In the genomic region with DNA sequence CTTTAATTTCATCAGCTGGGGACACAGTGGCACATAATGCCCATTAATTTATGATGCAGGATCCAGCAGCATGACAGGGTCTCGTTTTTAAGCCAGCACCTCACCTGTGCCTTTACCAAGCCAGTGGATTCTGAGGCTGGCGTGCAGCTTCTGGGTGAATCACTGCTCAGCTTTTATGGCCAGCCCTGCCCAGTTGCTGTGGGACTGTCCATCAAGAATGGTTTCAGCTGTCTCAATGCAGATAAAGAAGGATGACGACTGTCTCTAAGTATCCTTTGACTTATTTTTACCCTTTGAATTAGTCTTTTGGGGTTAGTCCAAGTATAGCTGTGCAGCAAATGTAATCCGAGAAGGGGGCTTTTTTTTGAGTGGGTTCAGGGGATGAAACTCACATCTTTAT, we compare ENCODE assay signal across 15 mouse cellular contexts.
"Had no signal": no experiment of that assay in that cellular context is flagged by ENCODE, and none has a peak within 500 bp of the region (broad histone marks: within the 10 kb centered on the region; RNA-seq: fewer than 3 reads in every experiment).

No protein-coding gene starts in this region.

- H3K36me3 ChIP-seq: neural tube, embryonic 15.5 days; stomach, embryonic 15.5 days had no signal

- H3K27me3 ChIP-seq: neural tube, embryonic 15.5 days; stomach, embryonic 15.5 days had no signal

- H3K4me2 ChIP-seq: neural tube, embryonic 15.5 days; stomach, embryonic 15.5 days had no signal

- H3K9me3 ChIP-seq: neural tube, embryonic 15.5 days; stomach, embryonic 15.5 days had no signal

- H3K4me1 ChIP-seq: neural tube, embryonic 15.5 days; stomach, embryonic 15.5 days had no signal

- H3K4me3 ChIP-seq: neural tube, embryonic 15.5 days; stomach, embryonic 15.5 days had no signal

- H3K27ac ChIP-seq: neural tube, embryonic 15.5 days; stomach, embryonic 15.5 days; stomach, postnatal 0 days had no signal

- DNase-seq: retina, postnatal 1 day; right cerebral cortex, adult 18-20 months; right cerebral cortex, postnatal 14 days; right cerebral cortex, postnatal 25 days; right cerebral cortex, postnatal 4 days; spleen, adult 18-20 months; thymus, adult 18-20 months; thymus, adult 2 months; thymus, postnatal 14 days; thymus, postnatal 25 days; thymus, postnatal 36 days; thymus, postnatal 4 days had no signal

- H3K9ac ChIP-seq: neural tube, embryonic 15.5 days; stomach, embryonic 15.5 days had no signal
